Mouse (Mus musculus) lung, embryonic 14.5 days (tissue): ENCODE results near the gene Zbtb46. TPM values are rescaled to one million over a fixed set of nuclear protein-coding genes. Genes with fewer than 3 reads are reported as not detected.

Experiments
- ATAC-seq: fragments of 200-750 bp; cut with Nextera tagmentation; 2 replicates; pipeline ENCODE4 v1.8.0; 2017; ENCODE audit warnings: mild to moderate bottlenecking, moderate TSS enrichment, moderate library complexity; ENCODE audit not compliant: insufficient read depth
- DNase-seq: peaks from one replicate; pipeline ENCODE4 v3.0.0-alpha.2; 2015
- H3K27ac ChIP-seq: fragments of 300-500 bp; sonication (generic); 2 replicates; pipeline ENCODE4 v1.5.1; 2014; ENCODE audit warnings: low read depth, mild to moderate bottlenecking, moderate library complexity
- H3K27me3 ChIP-seq: fragments of 300-500 bp; sonication (generic); 2 replicates; pipeline ENCODE4 v1.6.1; 2014; ENCODE audit warnings: low read length, control low read depth; ENCODE audit not compliant: insufficient read depth
- H3K36me3 ChIP-seq: fragments of 300-500 bp; sonication (generic); 2 replicates; pipeline ENCODE4 v1.6.1; 2014; ENCODE audit warnings: control low read depth; ENCODE audit not compliant: insufficient read depth
- H3K4me1 ChIP-seq: fragments of 300-500 bp; sonication (generic); 2 replicates; pipeline ENCODE4 v1.6.1; 2014; ENCODE audit warnings: antibody characterized with exemption, control low read depth; ENCODE audit not compliant: insufficient read depth
- H3K4me2 ChIP-seq: fragments of 300-500 bp; sonication (generic); 2 replicates; pipeline ENCODE4 v1.6.1; 2014; ENCODE audit warnings: mild to moderate bottlenecking
- H3K4me3 ChIP-seq: fragments of 300-500 bp; sonication (generic); 2 replicates; pipeline ENCODE4 v1.5.1; 2014; ENCODE audit warnings: low read depth, low read length
- H3K9ac ChIP-seq: fragments of 300-500 bp; sonication (generic); 2 replicates; pipeline ENCODE4 v1.6.1; 2014
- H3K9me3 ChIP-seq: fragments of 300-500 bp; sonication (generic); 2 replicates; pipeline ENCODE4 v1.6.1; 2016; ENCODE audit warnings: low read depth, low read length, control low read depth
- CTCF ChIP-seq: IDR thresholded peaks from 2 replicates; pipeline ENCODE4 v1.5.1; 2016; ENCODE audit warnings: antibody characterized with exemption, low read depth
- WGBS: fragments of 180-500 bp; shearing (Covaris S2); extraction: QIAGEN DNeasy Blood & Tissue Kit; methylation state at CpG from one replicate; pipeline ENCODE4 v1.1.7; 2014; 5-methylcytosine and 5-hydroxymethylcytosine counted together
- polyA plus RNA-seq: library from polyadenylated mRNA; unstranded; fragments of >200 nt; fragmentation: Nextera tagmentation; extraction: Ambion mirVana; gene quantifications from 2 replicates; pipeline ENCODE4 v1.2.1, GENCODE M21; 2014

Zbtb46 gene
- polyA plus RNA-seq, 1 experiment from 2014 or later, result 14.6 TPM

DNA sequence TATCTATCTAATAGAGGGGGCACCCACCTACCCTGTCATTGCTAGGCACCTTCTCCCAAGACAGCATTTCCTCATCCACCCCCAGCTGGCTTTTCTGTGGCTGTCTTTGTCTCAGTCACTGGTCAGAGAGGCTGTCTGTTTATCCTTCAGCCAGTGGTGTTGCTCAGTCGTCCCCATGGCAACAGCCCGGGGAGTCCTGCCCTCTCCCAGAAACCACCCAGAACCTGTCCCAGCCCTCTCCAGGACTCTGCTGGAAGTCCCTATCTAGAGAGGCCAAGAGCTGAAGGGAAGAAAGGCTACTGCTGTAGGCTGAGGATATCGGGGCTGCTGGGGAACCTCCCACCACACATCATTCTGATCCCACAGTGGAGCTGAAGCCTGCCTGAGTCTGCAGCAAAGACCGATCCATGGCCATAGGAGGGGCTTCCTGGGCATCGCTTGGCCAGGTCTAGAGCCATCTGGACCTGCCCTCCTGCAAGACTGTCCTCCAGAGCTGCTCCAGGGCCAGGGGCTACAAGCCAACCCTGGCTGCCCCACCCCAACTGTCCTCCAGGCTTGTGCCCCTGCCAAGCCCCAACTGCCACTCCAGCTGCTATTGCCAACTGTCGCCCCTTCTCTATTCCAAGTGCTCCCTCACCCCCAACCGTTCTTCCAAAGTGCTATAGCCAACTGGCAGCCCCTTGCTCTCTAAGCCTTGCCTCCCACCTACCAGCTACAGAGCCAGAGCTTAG lies 3.9 kb upstream of the Zbtb46 start:
- no peak overlapping the region for H3K9ac ChIP-seq
- TF ChIP-seq CTCF, result no peak
- no peaks in the 10 kb centered on the region for H3K36me3 ChIP-seq
- peaks cover 5% of the 10 kb centered on the region; the same call in 1 of the 2 replicates for H3K27me3 ChIP-seq
- ATAC-seq (0 out of 2 replicates have a peak, but pooled peaks have one; percentile 15), DNase-seq (peak; percentile 63)
- no peaks in the 10 kb centered on the region for H3K9me3 ChIP-seq
- peaks cover 4% of the 10 kb centered on the region; the same call in 1 of the 2 replicates for H3K4me1 ChIP-seq
- 37% methylated on average over 7 of the region's 7 CpGs for WGBS
- peak overlapping the region; percentile 10; the same call in 1 of the 2 replicates for H3K4me2 ChIP-seq
- no peak overlapping the region for H3K4me3 ChIP-seq
- no peak overlapping the region for H3K27ac ChIP-seq

DNA sequence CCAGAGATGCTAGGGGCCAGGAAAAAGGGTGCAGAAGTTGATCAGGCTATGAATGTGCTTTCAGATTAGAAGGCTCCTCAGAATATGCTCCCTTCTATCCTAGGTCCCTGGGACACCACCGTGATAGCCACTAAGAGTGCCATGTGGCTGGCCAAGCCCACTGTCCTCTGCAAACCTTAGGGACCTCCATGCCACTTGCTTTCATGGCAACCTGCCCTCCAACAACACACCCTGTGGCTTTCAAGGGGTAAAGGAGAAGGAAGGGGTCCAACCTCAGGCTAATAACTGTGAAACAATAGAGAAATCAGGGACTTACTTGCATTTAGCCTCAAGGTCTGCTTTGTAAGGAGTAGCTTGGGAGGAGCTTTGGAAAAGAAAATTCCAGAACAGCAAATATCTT lies 3.4 kb upstream of the Zbtb46 start:
- Histone ChIP-seq H3K9ac (no peak overlapping the region), H3K27me3 (peaks cover 10% of the 10 kb centered on the region; the same call in 1 of the 2 replicates), H3K36me3 (no peaks in the 10 kb centered on the region), H3K9me3 (no peaks in the 10 kb centered on the region), H3K4me2 (0 out of 2 replicates have a peak overlapping the region, but pooled peaks have one; percentile 10), H3K4me3 (no peak overlapping the region), H3K4me1 (peaks cover 4% of the 10 kb centered on the region; the same call in 1 of the 2 replicates), H3K27ac (no peak overlapping the region)
- no peak for ATAC-seq
- 78% methylated on average over 1 of the region's 1 CpGs for WGBS
- no peak for TF ChIP-seq CTCF
- DNase-seq, result no peak

DNA sequence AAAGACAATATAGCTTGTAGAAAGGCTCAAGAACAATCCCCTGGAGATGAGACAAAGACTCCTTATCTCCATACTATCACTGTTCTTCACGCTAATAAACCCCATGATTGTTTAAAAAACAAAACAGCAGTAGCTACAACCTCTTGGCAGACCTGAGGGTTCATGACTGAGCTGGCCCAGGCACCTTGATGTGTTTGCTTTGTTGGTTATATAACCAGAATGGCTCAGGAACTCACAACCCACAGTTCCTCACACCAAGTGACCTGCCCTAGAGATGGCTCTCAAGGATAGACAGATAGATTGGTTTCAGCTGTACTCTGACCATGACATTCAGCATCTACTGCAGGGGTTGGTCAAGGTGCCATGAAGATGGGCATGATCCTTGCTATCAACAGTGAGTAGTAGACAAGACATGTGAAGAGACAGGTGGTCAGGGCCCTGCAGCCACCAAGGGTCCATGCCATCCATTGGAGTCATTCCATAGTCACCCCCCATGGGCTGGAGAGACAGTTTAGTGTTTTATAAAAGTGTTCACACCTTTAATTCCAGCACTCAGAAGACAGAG lies 2.4 kb upstream of the Zbtb46 start:
- DNase-seq (no peak), ATAC-seq (no peak)
- Histone ChIP-seq H3K27me3 (peaks cover 10% of the 10 kb centered on the region; the same call in 1 of the 2 replicates), H3K9me3 (no peaks in the 10 kb centered on the region), H3K4me3 (no peak overlapping the region), H3K4me1 (peaks cover 4% of the 10 kb centered on the region; the same call in 1 of the 2 replicates), H3K4me2 (no peak overlapping the region), H3K36me3 (no peaks in the 10 kb centered on the region), H3K9ac (no peak overlapping the region), H3K27ac (no peak overlapping the region)
- 78% methylated on average over 1 of the region's 1 CpGs for WGBS
- no peak for TF ChIP-seq CTCF

DNA sequence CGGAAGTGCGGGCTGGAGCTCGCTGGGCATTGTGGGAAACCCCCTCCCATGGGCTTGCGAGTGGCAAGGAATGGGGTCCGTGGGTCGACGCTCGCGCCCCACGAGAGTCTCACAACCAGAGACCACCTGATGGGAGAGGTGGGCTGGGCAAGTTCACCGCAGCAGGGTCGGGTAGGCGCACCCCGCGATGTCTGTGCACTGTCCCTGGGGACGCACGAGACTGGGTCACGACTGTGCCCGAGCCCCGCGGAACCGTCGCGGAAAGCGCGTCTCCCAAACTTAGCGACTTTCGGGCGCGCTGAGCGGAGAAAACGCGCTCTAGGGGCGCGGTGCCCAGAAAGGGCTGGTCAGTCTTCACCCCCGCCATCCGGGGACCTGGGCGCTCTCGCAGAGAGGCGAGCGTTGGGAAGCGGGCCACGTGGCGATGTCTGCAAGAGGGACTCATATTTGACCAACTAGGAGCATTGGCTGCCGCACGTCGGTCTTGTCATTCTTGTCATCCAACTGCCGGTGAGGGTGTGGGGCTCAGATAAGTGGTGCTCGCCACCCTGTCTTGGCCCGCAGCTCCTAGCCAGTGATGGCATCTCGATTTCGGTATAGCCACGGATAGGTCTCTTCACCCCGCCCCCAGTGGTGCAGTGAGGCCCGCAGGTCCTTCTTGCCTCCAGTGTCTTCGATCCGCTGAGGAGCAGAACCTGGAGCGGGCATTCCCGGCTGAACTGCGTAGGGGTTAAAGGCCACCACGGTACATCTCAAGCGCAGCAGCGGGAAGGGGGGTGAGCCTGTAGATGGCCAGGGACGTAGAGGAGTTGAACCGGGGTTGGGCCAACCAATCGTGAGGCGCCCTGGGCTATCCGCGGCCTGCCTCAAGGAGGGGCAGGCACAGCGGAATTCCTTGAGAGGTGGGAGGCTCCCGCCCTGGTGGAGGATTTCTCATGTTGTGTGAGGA lies 721 bp upstream of the Zbtb46 start:
- ATAC-seq (peak; percentile 67), DNase-seq (peak; percentile 78)
- Histone ChIP-seq H3K4me3 (peak overlapping the region; percentile 93), H3K9ac (peak overlapping the region; percentile 76), H3K9me3 (no peaks in the 10 kb centered on the region), H3K4me1 (peaks cover 4% of the 10 kb centered on the region; the same call in 1 of the 2 replicates), H3K4me2 (peak overlapping the region; percentile 99), H3K27ac (peak overlapping the region; percentile 67), H3K36me3 (no peaks in the 10 kb centered on the region), H3K27me3 (peaks cover 10% of the 10 kb centered on the region; the same call in 1 of the 2 replicates)
- TF ChIP-seq CTCF, result peak; percentile 27; the same call in 1 of the 2 replicates
- WGBS, result under 1% methylated on average over 68 of the region's 71 CpGs

DNA sequence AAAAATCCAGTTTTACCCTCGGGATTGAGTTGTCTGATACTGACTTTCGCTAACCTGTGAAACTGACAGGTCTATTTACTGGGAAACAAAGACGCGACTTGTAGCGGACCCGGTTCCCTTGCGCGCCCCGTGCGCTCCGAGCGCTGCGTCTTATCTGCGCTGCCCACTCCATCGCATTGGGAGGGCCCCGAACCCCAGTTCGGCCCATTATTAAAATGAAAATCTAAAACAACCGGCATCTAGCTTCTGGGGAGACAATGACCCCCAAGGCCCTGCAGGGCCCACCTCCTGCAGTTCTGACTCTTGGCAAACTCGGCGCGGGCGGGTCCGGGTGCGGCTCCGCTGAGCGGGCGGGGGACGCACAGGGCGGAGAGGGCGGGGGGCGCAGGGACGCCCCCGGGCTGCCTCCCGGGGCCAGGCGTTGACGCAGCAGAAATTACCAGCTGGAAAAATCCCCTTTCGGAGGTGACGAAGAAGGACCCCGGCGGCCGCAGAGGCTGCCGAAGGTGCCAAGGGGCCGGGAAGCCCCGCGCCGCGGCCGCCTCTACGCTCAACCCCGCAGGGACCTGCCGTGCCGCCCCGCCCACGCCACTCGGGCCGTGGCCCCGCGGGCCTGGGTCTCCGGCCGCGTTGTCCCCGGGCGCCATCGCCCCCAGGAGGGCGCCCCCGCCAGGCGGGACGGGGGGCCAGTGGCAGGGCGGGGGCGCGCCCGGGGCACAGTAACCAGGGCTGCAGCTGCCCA lies 644 bp downstream of the Zbtb46 start:
- Histone ChIP-seq H3K27ac (0 out of 2 replicates have a peak overlapping the region, but pooled peaks have one; percentile 36), H3K4me1 (peaks cover 4% of the 10 kb centered on the region; the same call in 1 of the 2 replicates)
- DNase-seq, result peak; percentile 40

DNA sequence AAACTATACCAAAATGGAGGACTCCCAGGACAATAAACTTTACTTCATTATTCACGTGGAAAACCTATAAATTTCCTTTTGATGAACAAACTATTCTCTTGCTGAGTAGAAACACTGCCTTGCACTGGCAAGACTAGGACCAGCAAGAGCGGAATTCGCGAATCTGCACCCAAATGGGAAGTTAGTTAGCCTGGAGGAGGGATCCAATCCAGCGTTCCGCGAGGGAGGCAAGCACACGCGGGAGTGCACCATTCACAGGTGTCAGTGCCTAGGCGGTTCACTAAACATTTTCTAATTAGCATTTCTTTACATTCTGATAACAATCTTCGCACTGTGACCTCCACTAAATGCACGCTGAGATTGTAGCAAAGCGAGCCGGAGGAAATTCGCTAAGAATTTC lies 1.4 kb downstream of the Zbtb46 start:
- peak overlapping the region; percentile 99 for H3K4me2 ChIP-seq
- H3K36me3 ChIP-seq, result no peaks in the 10 kb centered on the region
- WGBS, result 2% methylated on average over 15 of the region's 15 CpGs
- H3K4me1 ChIP-seq, result peaks cover 4% of the 10 kb centered on the region; the same call in 1 of the 2 replicates
- H3K9me3 ChIP-seq, result no peaks in the 10 kb centered on the region
- H3K27me3 ChIP-seq, result peaks cover 10% of the 10 kb centered on the region; the same call in 1 of the 2 replicates
- DNase-seq, result peak; percentile 54
- no peak overlapping the region for H3K27ac ChIP-seq
- ATAC-seq, result no peak
- TF ChIP-seq CTCF, result no peak
- H3K4me3 ChIP-seq, result peak overlapping the region; percentile 93
- H3K9ac ChIP-seq, result 0 out of 2 replicates have a peak overlapping the region, but pooled peaks have one; percentile 76

More for the DNA sequence above, 644 bp downstream of the Zbtb46 start:
- no peak for TF ChIP-seq CTCF
- Histone ChIP-seq H3K27me3 (peaks cover 10% of the 10 kb centered on the region; the same call in 1 of the 2 replicates), H3K4me3 (peak overlapping the region; percentile 93), H3K36me3 (no peaks in the 10 kb centered on the region), H3K9ac (peak overlapping the region; percentile 76), H3K9me3 (no peaks in the 10 kb centered on the region), H3K4me2 (peak overlapping the region; percentile 99)
- no peak for ATAC-seq
- WGBS, result under 1% methylated on average over 69 of the region's 72 CpGs
